Mouse (Mus musculus): ENCODE measurements around the gene Gm595. TPM values are rescaled to one million over a fixed set of nuclear protein-coding genes. Genes with fewer than 3 reads are reported as not detected.

Gm595 gene
- not detected in 2 replicates for polyA plus RNA-seq (2015; fragmentation: Nextera tagmentation; extraction: Ambion mirVana)

DNA sequence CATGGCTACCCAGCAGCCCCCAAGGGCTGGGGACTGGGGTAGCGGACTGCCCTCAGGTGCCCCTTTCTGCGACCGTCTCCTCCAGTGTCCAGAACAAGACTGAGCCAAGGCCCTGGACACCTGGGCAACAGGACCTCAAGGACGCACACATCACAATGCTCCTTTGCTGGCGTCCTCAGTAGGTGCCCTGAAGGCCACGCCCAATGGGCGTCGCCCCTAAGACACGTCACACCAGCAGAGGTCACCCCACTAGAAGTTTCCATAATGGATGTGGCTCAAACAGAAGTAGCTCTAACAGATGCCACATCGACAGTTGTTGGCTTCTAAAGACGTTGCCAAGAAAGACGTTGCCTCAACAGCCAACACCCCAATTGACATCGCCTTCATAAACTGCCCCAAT is at the start of gene Gm595:
TSS of gene Gm595 (minus strand) at position 101 of the 400 bp plus-strand sequence.
- H3K4me3 ChIP-seq (replicated peaks): no peak within 1 kb of the TSS
- no peak within 1 kb of the TSS for H3K4me2 ChIP-seq (replicated peaks)
- 87% methylated on average over 13 of the region's 13 CpGs for WGBS
- no peak within 1 kb of the TSS for H3K9ac ChIP-seq (replicated peaks)
- no peaks in the 10 kb centered on the region for H3K4me1 ChIP-seq (replicated peaks)
- no peaks in the 10 kb centered on the region for H3K27me3 ChIP-seq
- no peak within 1 kb of the TSS for H3K27ac ChIP-seq
- ATAC-seq: no peak
- 0 out of 2 replicates have a peak, but pooled peaks cover 3% of the 10 kb centered on the region for H3K9me3 ChIP-seq
- H3K36me3 ChIP-seq: no peaks in the 10 kb centered on the region

DNA sequence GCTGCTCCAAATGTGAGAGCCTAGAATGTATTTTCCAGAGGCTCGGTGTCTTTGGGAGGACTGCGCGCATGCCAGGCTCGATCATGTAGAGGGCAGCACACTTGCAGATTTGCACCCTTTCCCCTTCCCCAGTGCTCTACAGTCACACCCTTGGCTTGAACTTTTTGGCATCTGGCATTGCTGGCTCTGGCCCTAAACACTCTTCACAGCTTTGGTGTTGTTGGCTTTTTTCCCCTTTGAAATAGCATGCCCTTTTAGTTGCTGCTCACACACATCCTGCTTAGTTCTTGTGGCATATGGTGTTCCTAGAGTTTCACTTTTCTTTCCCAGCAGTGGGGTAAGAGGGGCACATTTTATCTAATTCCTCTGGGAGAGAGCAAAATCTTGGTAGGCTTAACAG is 30.9 kb upstream of the Gm595 start:
- H3K9me3 ChIP-seq: no peaks in the 10 kb centered on the region
- no peak overlapping the region for H3K9ac ChIP-seq (replicated peaks)
- no peak overlapping the region for H3K4me2 ChIP-seq (replicated peaks)
- ATAC-seq: no peak
- no peaks in the 10 kb centered on the region for H3K27me3 ChIP-seq
- no peak overlapping the region for H3K27ac ChIP-seq
- 88% methylated on average over 4 of the region's 4 CpGs for WGBS
- no peaks in the 10 kb centered on the region for H3K4me1 ChIP-seq (replicated peaks)
- no peaks in the 10 kb centered on the region for H3K36me3 ChIP-seq
- H3K4me3 ChIP-seq (replicated peaks): no peak overlapping the region

GRCm38 (mm10) chrX:48903744-48904143 is 26.2 kb upstream of the Gm595 start:
- Histone ChIP-seq H3K27ac (no peak overlapping the region), H3K9ac (replicated peaks) (no peak overlapping the region), H3K4me2 (replicated peaks) (no peak overlapping the region), H3K27me3 (no peaks in the 10 kb centered on the region), H3K4me3 (replicated peaks) (no peak overlapping the region), H3K4me1 (replicated peaks) (no peaks in the 10 kb centered on the region), H3K9me3 (no peaks in the 10 kb centered on the region), H3K36me3 (no peaks in the 10 kb centered on the region)
- WGBS: 83% methylated on average over 3 of the region's 3 CpGs
- ATAC-seq: no peak

GRCm38 (mm10) chrX:48899555-48899954 is 22.0 kb upstream of the Gm595 start:
- 53% methylated on average over 5 of the region's 5 CpGs for WGBS
- Histone ChIP-seq H3K9ac (replicated peaks) (no peak overlapping the region), H3K36me3 (no peaks in the 10 kb centered on the region), H3K4me3 (replicated peaks) (no peak overlapping the region), H3K4me1 (replicated peaks) (no peaks in the 10 kb centered on the region), H3K4me2 (replicated peaks) (no peak overlapping the region), H3K27me3 (no peaks in the 10 kb centered on the region), H3K9me3 (no peaks in the 10 kb centered on the region), H3K27ac (no peak overlapping the region)
- ATAC-seq: no peak

GRCm38 (mm10) chrX:48896803-48897202 is 19.3 kb upstream of the Gm595 start:
- no peaks in the 10 kb centered on the region for H3K9me3 ChIP-seq
- ATAC-seq: no peak

DNA sequence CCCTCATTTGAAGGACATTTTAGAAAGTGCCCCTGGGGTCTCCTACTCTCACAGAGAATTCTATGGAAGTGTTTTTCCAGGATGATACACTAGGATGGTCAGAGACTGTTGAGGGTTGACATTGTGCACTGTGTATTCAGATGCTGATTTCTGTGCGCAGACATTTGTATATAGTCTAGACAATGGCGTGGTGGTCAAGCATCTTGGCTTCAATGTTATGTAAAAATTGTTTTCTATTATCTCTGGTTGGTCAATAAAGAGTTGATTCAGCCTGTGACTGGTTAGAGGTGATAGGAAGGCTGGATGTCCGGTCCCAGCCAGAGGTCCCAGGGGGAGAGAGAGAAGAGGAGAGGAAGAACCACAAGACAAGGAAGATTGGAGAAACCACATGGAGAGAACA is 16.4 kb upstream of the Gm595 start:
- Histone ChIP-seq H3K4me1 (replicated peaks) (no peaks in the 10 kb centered on the region), H3K27me3 (no peaks in the 10 kb centered on the region), H3K36me3 (no peaks in the 10 kb centered on the region), H3K9me3 (no peaks in the 10 kb centered on the region), H3K4me3 (replicated peaks) (no peak overlapping the region), H3K9ac (replicated peaks) (no peak overlapping the region), H3K4me2 (replicated peaks) (no peak overlapping the region), H3K27ac (no peak overlapping the region)
- 78% methylated on average over 3 of the region's 3 CpGs for WGBS
- ATAC-seq: no peak

More at GRCm38 (mm10) chrX:48896803-48897202, 19.3 kb upstream of the Gm595 start:
- H3K4me3 ChIP-seq (replicated peaks): no peak overlapping the region
- H3K4me2 ChIP-seq (replicated peaks): no peak overlapping the region
- no peaks in the 10 kb centered on the region for H3K27me3 ChIP-seq
- no peak overlapping the region for H3K27ac ChIP-seq
- no peaks in the 10 kb centered on the region for H3K36me3 ChIP-seq
- 41% methylated on average over 6 of the region's 6 CpGs for WGBS
- no peaks in the 10 kb centered on the region for H3K4me1 ChIP-seq (replicated peaks)
- H3K9ac ChIP-seq (replicated peaks): no peak overlapping the region

DNA sequence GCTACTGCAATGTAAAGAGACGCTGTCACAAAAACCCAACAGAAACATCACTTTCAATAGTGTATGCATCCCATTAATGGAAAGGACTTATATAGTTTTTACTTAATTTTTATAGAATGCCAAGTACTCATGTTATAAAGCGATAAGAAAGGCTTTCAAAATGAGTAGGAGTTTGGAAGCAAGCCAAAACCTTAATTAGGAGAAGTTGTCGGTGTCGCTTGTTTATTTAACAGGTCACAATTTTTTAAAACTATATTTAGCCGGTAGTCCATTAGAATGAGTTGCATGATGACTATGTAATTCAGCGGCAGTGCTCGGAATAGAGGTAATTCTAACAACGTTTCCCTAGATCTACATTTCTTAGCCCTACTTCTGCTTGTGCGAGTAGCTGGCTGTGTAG is 12.7 kb upstream of the Gm595 start:
- H3K27ac ChIP-seq: no peak overlapping the region
- no peaks in the 10 kb centered on the region for H3K36me3 ChIP-seq
- no peak overlapping the region for H3K4me3 ChIP-seq (replicated peaks)
- H3K27me3 ChIP-seq: no peaks in the 10 kb centered on the region
- no peaks in the 10 kb centered on the region for H3K9me3 ChIP-seq
- H3K9ac ChIP-seq (replicated peaks): no peak overlapping the region
- no peak overlapping the region for H3K4me2 ChIP-seq (replicated peaks)
- no peak for ATAC-seq
- WGBS: 87% methylated on average over 9 of the region's 9 CpGs
- no peaks in the 10 kb centered on the region for H3K4me1 ChIP-seq (replicated peaks)

DNA sequence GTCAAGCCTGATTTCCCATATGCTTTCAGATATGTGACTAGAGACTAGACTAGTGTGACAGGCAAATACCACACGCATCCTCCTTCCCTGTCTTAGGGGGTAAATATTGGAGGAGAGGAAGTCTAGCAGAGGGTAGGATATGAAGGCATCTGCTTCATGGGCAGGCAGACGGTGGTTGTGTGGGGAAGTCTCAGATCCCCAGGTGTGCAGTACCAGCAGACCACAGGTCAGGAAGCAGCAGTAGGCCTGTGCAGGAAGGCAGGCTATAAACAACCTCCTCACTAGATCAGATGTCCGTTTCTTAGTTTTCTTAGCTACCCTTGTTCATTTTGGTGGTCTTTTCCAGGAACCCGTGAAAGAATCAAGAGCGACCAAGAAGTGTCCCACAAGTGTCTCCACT is 7.1 kb upstream of the Gm595 start:
- H3K4me1 ChIP-seq (replicated peaks): no peaks in the 10 kb centered on the region
- H3K27ac ChIP-seq: no peak overlapping the region
- no peak overlapping the region for H3K4me3 ChIP-seq (replicated peaks)
- H3K9me3 ChIP-seq: no peaks in the 10 kb centered on the region
- H3K4me2 ChIP-seq (replicated peaks): no peak overlapping the region
- no peaks in the 10 kb centered on the region for H3K27me3 ChIP-seq
- no peaks in the 10 kb centered on the region for H3K36me3 ChIP-seq
- H3K9ac ChIP-seq (replicated peaks): no peak overlapping the region
- ATAC-seq: no peak
- WGBS: 88% methylated on average over 5 of the region's 5 CpGs

Other genes with a start within 250 kb of the Gm595 start
- gene Gpr119, start 203.2 kb downstream of the Gm595 start, polyA plus RNA-seq (2015; fragmentation: Nextera tagmentation; extraction: Ambion mirVana): not detected in 2 replicates
- 25.1 and 25.2 TPM in 2 replicates for gene Rbmx2, start 182.7 kb downstream of the Gm595 start, polyA plus RNA-seq (2015; fragmentation: Nextera tagmentation; extraction: Ambion mirVana)